Comparison of ENCODE assay signal across 17 mouse cellular contexts in genomic region chr3:79296049-79296448, GRCm38 (mm10). TPM values are rescaled to one million over a fixed set of nuclear protein-coding genes. Genes with fewer than 3 reads are reported as not detected.
DNase-seq lines count a peak whose midpoint lies in the region; ATAC-seq and TF ChIP-seq lines count a peak whose summit lies in the region.
"Had no signal": no experiment of that assay in that cellular context is flagged by ENCODE, and none has a peak within 500 bp of the region (broad histone marks: within the 10 kb centered on the region; RNA-seq: fewer than 3 reads in every experiment).

No protein-coding gene starts in this region.

- WGBS in kidney, adult 2 months: 71% methylated on average over 5 of the region's 5 CpGs
- 57% methylated on average over 5 of the region's 5 CpGs for WGBS in kidney, embryonic 15.5 days
- WGBS in lung, postnatal 0 days: 53% methylated on average over 5 of the region's 5 CpGs
- 58% methylated on average over 5 of the region's 5 CpGs for WGBS in intestine, embryonic 16.5 days

- no peak overlapping the region for H3K27ac ChIP-seq in kidney, adult 2 months (ENCODE audit: insufficient read depth, low read depth, low read length)
- no peak overlapping the region for H3K27ac ChIP-seq in kidney, embryonic 15.5 days
- peak overlapping the region; percentile 69; the same call in 1 of the 2 replicates for H3K27ac ChIP-seq in lung, postnatal 0 days (ENCODE audit: low read length)
- no peak overlapping the region for H3K27ac ChIP-seq in intestine, embryonic 16.5 days (ENCODE audit: low read length)
- H3K27ac ChIP-seq: heart, embryonic 15.5 days; hindbrain, embryonic 15.5 days; limb, embryonic 13.5 days; macrophage; neural tube, embryonic 13.5 days had no signal

- peak; percentile 24 for DNase-seq in kidney, adult 2 months
- DNase-seq in lung, postnatal 0 days (ENCODE audit: low spot score): peak; percentile 49
- DNase-seq in lung, postnatal 25 days (ENCODE audit: low spot score): no peak
- no peak for DNase-seq in urinary bladder, postnatal 10 days (ENCODE audit: low spot score)
- no peak for DNase-seq in heart, adult 11 months
- DNase-seq: cerebellum, adult 18-20 months; gastrocnemius, postnatal 14 days had no signal

- no peak for TF ChIP-seq EP300 in lung, postnatal 0 days (IDR thresholded peaks at IDR 0.05)

- no peak overlapping the region for H3K9ac ChIP-seq in kidney, embryonic 15.5 days
- no peak overlapping the region for H3K9ac ChIP-seq in lung, postnatal 0 days (replicated peaks; ENCODE audit: low read depth)
- no peak overlapping the region for H3K9ac ChIP-seq in intestine, embryonic 16.5 days (ENCODE audit: low read depth, low read length)
- H3K9ac ChIP-seq: heart, embryonic 15.5 days; hindbrain, embryonic 15.5 days; limb, embryonic 13.5 days; neural tube, embryonic 13.5 days had no signal

- no peaks in the 10 kb centered on the region for H3K27me3 ChIP-seq in kidney, adult 2 months (replicated peaks; ENCODE audit: control insufficient read depth, insufficient read depth, low read length)
- H3K27me3 ChIP-seq in kidney, embryonic 15.5 days: no peaks in the 10 kb centered on the region
- no peaks in the 10 kb centered on the region for H3K27me3 ChIP-seq in lung, postnatal 0 days (replicated peaks; ENCODE audit: insufficient read depth, low read length)
- no peaks in the 10 kb centered on the region for H3K27me3 ChIP-seq in intestine, embryonic 16.5 days (replicated peaks; ENCODE audit: control insufficient read depth, insufficient read depth, low read length)
- H3K27me3 ChIP-seq: heart, embryonic 15.5 days; hindbrain, embryonic 15.5 days; limb, embryonic 13.5 days; neural tube, embryonic 13.5 days had no signal

- H3K4me2 ChIP-seq in kidney, embryonic 15.5 days: no peak overlapping the region
- H3K4me2 ChIP-seq in lung, postnatal 0 days (replicated peaks; ENCODE audit: low read depth, low read length): no peak overlapping the region
- H3K4me2 ChIP-seq in intestine, embryonic 16.5 days (ENCODE audit: low read depth, low read length): no peak overlapping the region
- H3K4me2 ChIP-seq: heart, embryonic 15.5 days; hindbrain, embryonic 15.5 days; limb, embryonic 13.5 days; neural tube, embryonic 13.5 days had no signal

- no peaks in the 10 kb centered on the region for H3K9me3 ChIP-seq in kidney, embryonic 15.5 days (replicated peaks)
- no peaks in the 10 kb centered on the region for H3K9me3 ChIP-seq in lung, postnatal 0 days (ENCODE audit: low read length)
- no peaks in the 10 kb centered on the region for H3K9me3 ChIP-seq in intestine, embryonic 16.5 days (ENCODE audit: control insufficient read depth, low read length)
- H3K9me3 ChIP-seq: heart, embryonic 15.5 days; hindbrain, embryonic 15.5 days; limb, embryonic 13.5 days; neural tube, embryonic 13.5 days had no signal

- H3K4me3 ChIP-seq in kidney, adult 2 months (ENCODE audit: insufficient read depth, low read depth, low read length): no peak overlapping the region
- H3K4me3 ChIP-seq in kidney, embryonic 15.5 days (replicated peaks): no peak overlapping the region
- no peak overlapping the region for H3K4me3 ChIP-seq in lung, postnatal 0 days (ENCODE audit: low read depth, low read length)
- no peak overlapping the region for H3K4me3 ChIP-seq in intestine, embryonic 16.5 days (ENCODE audit: low read length)
- H3K4me3 ChIP-seq: erythroblast, embryonic 14.5 days; heart, embryonic 15.5 days; hindbrain, embryonic 15.5 days; limb, embryonic 13.5 days; neural tube, embryonic 13.5 days had no signal

- H3K36me3 ChIP-seq in kidney, adult 2 months (ENCODE audit: control insufficient read depth, insufficient read depth, low read length): no peaks in the 10 kb centered on the region
- H3K36me3 ChIP-seq in kidney, embryonic 15.5 days: no peaks in the 10 kb centered on the region
- no peaks in the 10 kb centered on the region for H3K36me3 ChIP-seq in lung, postnatal 0 days (ENCODE audit: insufficient read depth, low read length)
- no peaks in the 10 kb centered on the region for H3K36me3 ChIP-seq in intestine, embryonic 16.5 days (ENCODE audit: control insufficient read depth, insufficient read depth, low read length)
- H3K36me3 ChIP-seq: heart, embryonic 15.5 days; hindbrain, embryonic 15.5 days; limb, embryonic 13.5 days; neural tube, embryonic 13.5 days had no signal

- TF ChIP-seq CTCF in kidney, adult 2 months (conservative IDR thresholded peaks at IDR 0.05; ENCODE audit: insufficient read depth, insufficient read length, low read depth, low read length): peak; percentile 39; the same call in 1 of the 2 replicates
- TF ChIP-seq CTCF in lung, postnatal 0 days (IDR thresholded peaks at IDR 0.05): peak; percentile 43

- no peaks in the 10 kb centered on the region for H3K4me1 ChIP-seq in kidney, adult 2 months (ENCODE audit: control insufficient read depth, insufficient read depth, low read length)
- 0 out of 2 replicates have a peak, but pooled peaks cover 3% of the 10 kb centered on the region for H3K4me1 ChIP-seq in kidney, embryonic 15.5 days
- no peaks in the 10 kb centered on the region for H3K4me1 ChIP-seq in lung, postnatal 0 days (ENCODE audit: insufficient read depth, low read depth, low read length)
- no peaks in the 10 kb centered on the region; the same call in 1 of the 2 replicates for H3K4me1 ChIP-seq in intestine, embryonic 16.5 days (ENCODE audit: control insufficient read depth, insufficient read depth, low read length)
- H3K4me1 ChIP-seq: heart, embryonic 15.5 days; hindbrain, embryonic 15.5 days; limb, embryonic 13.5 days; neural tube, embryonic 13.5 days had no signal

- no peak for ATAC-seq in kidney, embryonic 15.5 days (replicated peaks; ENCODE audit: low FRiP score)
- no peak for ATAC-seq in lung, postnatal 0 days
- ATAC-seq in intestine, embryonic 16.5 days: peak; percentile 36; the same call in 1 of the 2 replicates

- TF ChIP-seq POLR2A in kidney, adult 2 months (IDR thresholded peaks at IDR 0.05; ENCODE audit: low read depth, low read length): no peak

RNA-seq across cellular contexts. Expression of gene Rapgef2, which starts 9.7 kb away (rescaled TPM):
- 7.6 and 8.0 TPM in 2 replicates for polyA plus RNA-seq in kidney, adult 2 months (2012; rRNA removed)
- 5.4 TPM in 2 replicates for polyA plus RNA-seq in kidney, embryonic 15.5 days (2015; fragmentation: Nextera tagmentation; extraction: Ambion mirVana)
- polyA plus RNA-seq in lung, postnatal 0 days (2015; fragmentation: Nextera tagmentation; extraction: Ambion mirVana): 5.8 and 6.5 TPM in 2 replicates
- 2.2 and 3.0 TPM in 2 replicates for polyA plus RNA-seq in intestine, embryonic 16.5 days (2015; fragmentation: Nextera tagmentation; extraction: Ambion mirVana)

RNA-seq across cellular contexts. Expression of gene Gm17359, which starts 40.4 kb away (rescaled TPM):
- 0.08 and 0.10 TPM in 2 replicates for polyA plus RNA-seq in kidney, adult 2 months (2012; rRNA removed)
- not detected in 2 replicates for polyA plus RNA-seq in kidney, embryonic 15.5 days (2015; fragmentation: Nextera tagmentation; extraction: Ambion mirVana)
- polyA plus RNA-seq in lung, postnatal 0 days (2015; fragmentation: Nextera tagmentation; extraction: Ambion mirVana): not detected in 2 replicates
- polyA plus RNA-seq in intestine, embryonic 16.5 days (2015; fragmentation: Nextera tagmentation; extraction: Ambion mirVana): not detected in 2 replicates
- polyA plus RNA-seq: cortical plate, adult 2 months; erythroblast, embryonic 14.5 days; heart, embryonic 15.5 days; hindbrain, embryonic 15.5 days; macrophage; neural tube, embryonic 13.5 days; spleen, adult 2 months had no signal

Comparison
In these comparisons a context has a peak if more than half of its experiments do, and no peak if none do; other contexts are left out.
1. DNase-seq: peak in kidney, adult 2 months (single experiment) and lung, postnatal 0 days (single experiment); none in lung, postnatal 25 days (single experiment), urinary bladder, postnatal 10 days (single experiment) and heart, adult 11 months (single experiment).